Mouse (Mus musculus): ENCODE measurements around the gene Sys1. TPM values are rescaled to one million over a fixed set of nuclear protein-coding genes. Genes with fewer than 3 reads are reported as not detected.
A peak's percentile ranks its signal among the peaks of the same experiment; 100 is the strongest.

Sys1 gene
- polyA plus RNA-seq, 1 experiment = 244 TPM

GRCm38 (mm10) chr2:164456413-164456812 is 351 bp upstream of the Sys1 start:
- TF ChIP-seq GATA1 (IDR thresholded peaks at IDR 0.05; ENCODE audit: low read length) = no peak

GRCm38 (mm10) chr2:164457942-164458341 is 1.2 kb downstream of the Sys1 start:
- no peak for TF ChIP-seq GATA1 (IDR thresholded peaks at IDR 0.05; ENCODE audit: low read length)

GRCm38 (mm10) chr2:164458535-164458934 is 1.8 kb downstream of the Sys1 start:
- no peak for TF ChIP-seq GATA1 (IDR thresholded peaks at IDR 0.05; ENCODE audit: low read length)

GRCm38 (mm10) chr2:164460745-164461551 is 4.2 kb downstream of the Sys1 start, which contains the start of gene Gm20458:
Gene Gm20458, plus strand, starts transcription at chr2:164460967.
- TF ChIP-seq GATA1 (IDR thresholded peaks at IDR 0.05; ENCODE audit: low read length) = no peak

GRCm38 (mm10) chr2:164465161-164465560 is 8.4 kb downstream of the Sys1 start:
- TF ChIP-seq GATA1 (IDR thresholded peaks at IDR 0.05; ENCODE audit: low read length) = no peak

- TF ChIP-seq GATA1 (IDR thresholded peaks at IDR 0.05; ENCODE audit: low read length) = peak; percentile 74
Measured at GRCm38 (mm10) chr2:164466787-164467186, 10.0 kb downstream of the Sys1 start.

- no peak for TF ChIP-seq GATA1 (IDR thresholded peaks at IDR 0.05; ENCODE audit: low read length)
Measured at GRCm38 (mm10) chr2:164470254-164470653, 13.5 kb downstream of the Sys1 start.

- TF ChIP-seq GATA1 (IDR thresholded peaks at IDR 0.05; ENCODE audit: low read length) = no peak
Measured at GRCm38 (mm10) chr2:164473624-164474023, 16.9 kb downstream of the Sys1 start, which contains the start of gene Trp53tg5. Gene Trp53tg5, minus strand, starts transcription at chr2:164473724.

- no peak for TF ChIP-seq GATA1 (IDR thresholded peaks at IDR 0.05; ENCODE audit: low read length)
Measured at GRCm38 (mm10) chr2:164485681-164486257, 29.0 kb downstream of the Sys1 start, which contains the start of gene Dbndd2. Gene Dbndd2, plus strand, starts transcription at chr2:164486106.

GRCm38 (mm10) chr2:164486258-164487114 is 29.7 kb downstream of the Sys1 start:
- TF ChIP-seq GATA1 (IDR thresholded peaks at IDR 0.05; ENCODE audit: low read length) = no peak

- no peak for TF ChIP-seq GATA1 (IDR thresholded peaks at IDR 0.05; ENCODE audit: low read length)
Measured at GRCm38 (mm10) chr2:164487115-164487527, 30.4 kb downstream of the Sys1 start.

- TF ChIP-seq GATA1 (IDR thresholded peaks at IDR 0.05; ENCODE audit: low read length) = no peak
Measured at GRCm38 (mm10) chr2:164487812-164488211, 31.0 kb downstream of the Sys1 start.

GRCm38 (mm10) chr2:164494126-164494525 is 37.4 kb downstream of the Sys1 start:
- no peak for TF ChIP-seq GATA1 (IDR thresholded peaks at IDR 0.05; ENCODE audit: low read length)

GRCm38 (mm10) chr2:164496331-164496730 is 39.6 kb downstream of the Sys1 start:
- no peak for TF ChIP-seq GATA1 (IDR thresholded peaks at IDR 0.05; ENCODE audit: low read length)

- TF ChIP-seq GATA1 (IDR thresholded peaks at IDR 0.05; ENCODE audit: low read length) = no peak
Measured at GRCm38 (mm10) chr2:164496847-164497690, 40.3 kb downstream of the Sys1 start, which contains the start of gene Pigt. Gene Pigt, plus strand, starts transcription at chr2:164497520.

All from G1E-ER4 (cell line).